Mouse (Mus musculus) heart, embryonic 15.5 days (tissue): ENCODE data around the gene Psmd6. TPM values are rescaled to one million over a fixed set of nuclear protein-coding genes. Genes with fewer than 3 reads are reported as not detected.

Experiments
- ATAC-seq: fragments of 200-750 bp; cut with Nextera tagmentation; replicated peaks from 2 replicates; pipeline ENCODE4 v1.8.0; 2017; ENCODE audit warnings: low read depth, moderate TSS enrichment; ENCODE audit not compliant: insufficient number of reproducible peaks, insufficient read depth, low FRiP score
- H3K27ac ChIP-seq: fragments of 300-500 bp; sonication (generic); 2 replicates; pipeline ENCODE4 v1.5.1; 2015; ENCODE audit warnings: mild to moderate bottlenecking, inconsistent platforms
- H3K27me3 ChIP-seq: fragments of 300-500 bp; sonication (generic); 2 replicates; pipeline ENCODE4 v1.6.1; 2015; ENCODE audit warnings: inconsistent platforms
- H3K36me3 ChIP-seq: fragments of 300-500 bp; sonication (generic); 2 replicates; pipeline ENCODE4 v1.6.1; 2015; ENCODE audit warnings: mild to moderate bottlenecking, inconsistent platforms
- H3K4me1 ChIP-seq: fragments of 300-500 bp; sonication (generic); replicated peaks from 2 replicates; pipeline ENCODE4 v1.6.1; 2015; ENCODE audit warnings: inconsistent platforms
- H3K4me2 ChIP-seq: fragments of 300-500 bp; sonication (generic); 2 replicates; pipeline ENCODE4 v1.6.1; 2015; ENCODE audit warnings: inconsistent platforms, mild to moderate bottlenecking, moderate library complexity
- H3K4me3 ChIP-seq: fragments of 300-500 bp; sonication (generic); 2 replicates; pipeline ENCODE4 v1.5.1; 2015; ENCODE audit warnings: mild to moderate bottlenecking, inconsistent platforms
- H3K9ac ChIP-seq: fragments of 300-500 bp; sonication (generic); 2 replicates; pipeline ENCODE4 v1.6.1; 2015; ENCODE audit warnings: mild to moderate bottlenecking, inconsistent platforms
- H3K9me3 ChIP-seq: fragments of 300-500 bp; sonication (generic); replicated peaks from 2 replicates; pipeline ENCODE4 v1.6.1; 2016; ENCODE audit warnings: inconsistent platforms
- WGBS: fragments of 180-500 bp; shearing (Covaris S2); methylation state at CpG from one replicate; pipeline ENCODE4 v1.1.7; 2015; ENCODE audit warnings: mixed read lengths; 5-methylcytosine and 5-hydroxymethylcytosine counted together
- polyA plus RNA-seq: library from polyadenylated mRNA; unstranded; fragments of >200 nt; fragmentation: Nextera tagmentation; extraction: Ambion mirVana; gene quantifications from 2 replicates; pipeline ENCODE4 v1.2.1, GENCODE M21; 2015

Psmd6 gene
- polyA plus RNA-seq, 1 experiment from 2014 or later, result 165 TPM

- H3K9me3 ChIP-seq, result no peaks in the 10 kb centered on the region
- no peak overlapping the region for H3K27ac ChIP-seq
- H3K4me3 ChIP-seq, result no peak overlapping the region
- no peak for ATAC-seq
- peaks cover 15% of the 10 kb centered on the region for H3K36me3 ChIP-seq
- WGBS, result 80% methylated on average over 4 of the region's 4 CpGs
- H3K4me1 ChIP-seq, result peaks cover 13% of the 10 kb centered on the region
- H3K9ac ChIP-seq, result no peak overlapping the region
- no peak overlapping the region for H3K4me2 ChIP-seq
- H3K27me3 ChIP-seq, result no peaks in the 10 kb centered on the region
Observed at GRCm38 (mm10) chr14:14086711-14087263, 34.0 kb downstream of the Psmd6 start.

GRCm38 (mm10) chr14:14083811-14084210, 37.0 kb downstream of the Psmd6 start:
- no peak for ATAC-seq
- Histone ChIP-seq H3K27me3 (no peaks in the 10 kb centered on the region), H3K27ac (no peak overlapping the region), H3K9me3 (no peaks in the 10 kb centered on the region), H3K36me3 (no peaks in the 10 kb centered on the region), H3K4me1 (peaks cover 13% of the 10 kb centered on the region), H3K9ac (no peak overlapping the region), H3K4me3 (no peak overlapping the region), H3K4me2 (no peak overlapping the region)
- 95% methylated on average over 8 of the region's 8 CpGs for WGBS

DNA sequence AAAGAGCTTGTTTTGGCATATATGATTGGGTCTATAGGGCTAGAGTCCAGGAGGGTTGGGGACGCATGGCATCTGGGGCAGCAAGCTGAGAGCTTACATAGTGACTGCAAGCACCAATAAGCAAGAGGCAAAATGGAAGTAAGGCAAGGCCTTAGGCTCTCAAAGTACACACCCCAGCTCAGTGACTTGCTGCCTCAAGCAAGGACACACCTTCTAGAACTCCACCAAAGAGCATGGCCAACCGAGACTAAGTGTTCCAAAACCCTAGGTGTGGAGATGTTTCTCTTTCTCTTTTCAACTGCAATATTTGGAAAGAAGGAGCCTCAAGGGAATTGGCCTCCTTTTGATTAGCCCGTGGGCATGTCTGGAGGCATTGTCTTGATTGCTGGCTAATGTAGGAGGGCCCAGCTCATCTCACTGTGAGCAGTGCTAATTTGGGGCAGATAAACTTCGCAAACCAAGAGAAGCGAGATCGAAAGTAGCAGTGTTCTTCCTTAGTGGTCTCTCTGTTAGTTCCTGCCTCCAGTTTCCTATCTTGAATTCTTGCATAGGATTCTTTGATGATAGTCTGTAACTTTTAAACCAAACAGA, 40.1 kb downstream of the Psmd6 start:
- Histone ChIP-seq H3K4me3 (no peak overlapping the region), H3K27me3 (no peaks in the 10 kb centered on the region), H3K36me3 (peaks cover 3% of the 10 kb centered on the region; the same call in 1 of the 2 replicates), H3K4me2 (no peak overlapping the region), H3K4me1 (no peaks in the 10 kb centered on the region), H3K27ac (no peak overlapping the region), H3K9ac (no peak overlapping the region), H3K9me3 (no peaks in the 10 kb centered on the region)
- no peak for ATAC-seq
- 89% methylated on average over 6 of the region's 6 CpGs for WGBS

DNA sequence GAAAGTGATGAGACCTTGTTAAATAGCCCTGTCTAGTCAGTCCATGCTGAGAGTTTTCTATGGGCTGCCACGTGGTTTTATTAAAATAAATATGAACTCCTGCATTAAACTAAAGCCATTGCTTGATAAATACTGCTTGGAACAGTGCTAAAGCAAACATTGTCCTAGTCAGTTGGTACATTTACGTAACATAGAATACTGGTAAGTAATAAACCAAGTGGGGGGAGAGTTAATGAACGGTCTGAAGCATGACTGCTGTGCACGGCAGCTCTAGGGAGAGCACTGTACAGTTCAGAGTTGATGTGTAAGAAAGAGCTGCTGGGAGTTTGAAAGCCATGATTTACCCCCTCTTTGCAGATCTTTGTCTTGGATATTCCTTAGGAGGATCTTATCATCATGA, 49.3 kb downstream of the Psmd6 start:
- WGBS, result 66% methylated on average over 4 of the region's 4 CpGs

GRCm38 (mm10) chr14:14070541-14071315, 50.1 kb downstream of the Psmd6 start:
- Histone ChIP-seq H3K27ac (no peak overlapping the region), H3K4me2 (no peak overlapping the region), H3K9me3 (no peaks in the 10 kb centered on the region), H3K36me3 (no peaks in the 10 kb centered on the region), H3K27me3 (no peaks in the 10 kb centered on the region), H3K4me1 (peaks cover 20% of the 10 kb centered on the region), H3K9ac (no peak overlapping the region), H3K4me3 (no peak overlapping the region)
- WGBS, result 45% methylated on average over 6 of the region's 6 CpGs
- no peak for ATAC-seq

More for the DNA sequence above, 49.3 kb downstream of the Psmd6 start:
- H3K4me1 ChIP-seq, result peaks cover 20% of the 10 kb centered on the region
- H3K27me3 ChIP-seq, result no peaks in the 10 kb centered on the region
- no peak overlapping the region for H3K27ac ChIP-seq
- H3K9me3 ChIP-seq, result no peaks in the 10 kb centered on the region
- H3K9ac ChIP-seq, result no peak overlapping the region
- H3K4me3 ChIP-seq, result no peak overlapping the region
- H3K36me3 ChIP-seq, result no peaks in the 10 kb centered on the region
- H3K4me2 ChIP-seq, result no peak overlapping the region
- no peak for ATAC-seq

DNA sequence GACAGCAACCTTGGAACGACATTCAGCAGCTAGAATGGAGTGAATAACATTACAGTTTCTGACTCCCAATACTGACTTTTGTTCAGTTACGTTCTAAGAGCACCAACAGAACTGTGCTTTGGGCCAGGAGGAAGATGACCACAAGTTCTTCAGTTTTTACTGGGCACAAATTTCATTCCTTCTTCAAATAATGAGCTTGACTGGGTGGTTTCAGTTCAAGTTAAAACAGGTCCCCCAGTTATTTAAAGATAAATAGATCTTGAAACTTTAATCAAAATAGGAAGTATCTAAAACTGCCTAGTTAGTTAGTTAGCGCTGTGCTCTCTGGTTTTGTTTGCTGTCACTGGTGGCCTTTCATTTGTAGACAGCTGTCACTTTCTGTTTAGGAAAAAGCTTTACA, 52.2 kb downstream of the Psmd6 start:
- Histone ChIP-seq H3K9ac (no peak overlapping the region), H3K36me3 (no peaks in the 10 kb centered on the region), H3K4me3 (no peak overlapping the region), H3K4me1 (peaks cover 28% of the 10 kb centered on the region), H3K9me3 (no peaks in the 10 kb centered on the region), H3K4me2 (0 out of 2 replicates have a peak overlapping the region, but pooled peaks have one; percentile 50), H3K27ac (peak overlapping the region; percentile 67), H3K27me3 (no peaks in the 10 kb centered on the region)
- WGBS, result 50% methylated on average over 3 of the region's 3 CpGs
- ATAC-seq, result no peak

- Histone ChIP-seq H3K27ac (peak overlapping the region; percentile 67), H3K4me2 (peak overlapping the region; percentile 50), H3K36me3 (no peaks in the 10 kb centered on the region), H3K4me3 (peak overlapping the region; percentile 36), H3K27me3 (no peaks in the 10 kb centered on the region), H3K9ac (peak overlapping the region; percentile 31), H3K9me3 (no peaks in the 10 kb centered on the region), H3K4me1 (peaks cover 28% of the 10 kb centered on the region)
- ATAC-seq, result peak; percentile 71
- 13% methylated on average over 10 of the region's 10 CpGs for WGBS
Observed at GRCm38 (mm10) chr14:14067648-14068472, 52.9 kb downstream of the Psmd6 start.

DNA sequence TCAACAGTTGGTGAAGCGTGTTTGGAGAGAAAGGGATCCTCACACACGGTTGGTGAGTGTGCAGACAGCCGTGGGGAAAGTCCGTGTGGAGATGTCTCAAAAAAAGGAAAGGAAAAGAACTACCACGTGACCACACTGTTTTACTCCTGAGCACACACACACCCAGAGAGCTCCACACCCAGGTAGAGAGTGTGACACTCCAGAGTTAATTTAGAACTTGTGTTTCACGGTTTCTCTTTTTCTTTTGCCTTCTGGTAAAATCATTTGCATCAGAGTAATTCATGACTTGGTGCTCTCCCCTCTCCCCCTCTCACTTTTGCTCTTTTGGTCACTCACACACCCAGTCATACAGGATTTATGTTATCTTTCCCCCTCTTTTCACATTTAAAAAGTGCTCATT, 54.5 kb downstream of the Psmd6 start:
- Histone ChIP-seq H3K36me3 (no peaks in the 10 kb centered on the region), H3K4me3 (no peak overlapping the region), H3K27ac (no peak overlapping the region), H3K9ac (no peak overlapping the region), H3K9me3 (no peaks in the 10 kb centered on the region), H3K4me2 (no peak overlapping the region), H3K4me1 (peaks cover 28% of the 10 kb centered on the region), H3K27me3 (no peaks in the 10 kb centered on the region)
- 78% methylated on average over 6 of the region's 6 CpGs for WGBS
- no peak for ATAC-seq

GRCm38 (mm10) chr14:14065142-14065498, 55.7 kb downstream of the Psmd6 start:
- Histone ChIP-seq H3K9ac (no peak overlapping the region), H3K27ac (no peak overlapping the region), H3K4me1 (peaks cover 22% of the 10 kb centered on the region), H3K27me3 (no peaks in the 10 kb centered on the region), H3K4me2 (no peak overlapping the region), H3K36me3 (no peaks in the 10 kb centered on the region), H3K4me3 (no peak overlapping the region), H3K9me3 (no peaks in the 10 kb centered on the region)
- no peak for ATAC-seq
- WGBS, result 67% methylated on average over 4 of the region's 4 CpGs

GRCm38 (mm10) chr14:14064486-14065141, 56.2 kb downstream of the Psmd6 start:
- Histone ChIP-seq H3K27ac (no peak overlapping the region), H3K36me3 (no peaks in the 10 kb centered on the region), H3K27me3 (no peaks in the 10 kb centered on the region), H3K4me2 (no peak overlapping the region), H3K9me3 (no peaks in the 10 kb centered on the region), H3K4me1 (peaks cover 22% of the 10 kb centered on the region), H3K9ac (no peak overlapping the region), H3K4me3 (no peak overlapping the region)
- WGBS, result 34% methylated on average over 5 of the region's 5 CpGs
- ATAC-seq, result no peak

DNA sequence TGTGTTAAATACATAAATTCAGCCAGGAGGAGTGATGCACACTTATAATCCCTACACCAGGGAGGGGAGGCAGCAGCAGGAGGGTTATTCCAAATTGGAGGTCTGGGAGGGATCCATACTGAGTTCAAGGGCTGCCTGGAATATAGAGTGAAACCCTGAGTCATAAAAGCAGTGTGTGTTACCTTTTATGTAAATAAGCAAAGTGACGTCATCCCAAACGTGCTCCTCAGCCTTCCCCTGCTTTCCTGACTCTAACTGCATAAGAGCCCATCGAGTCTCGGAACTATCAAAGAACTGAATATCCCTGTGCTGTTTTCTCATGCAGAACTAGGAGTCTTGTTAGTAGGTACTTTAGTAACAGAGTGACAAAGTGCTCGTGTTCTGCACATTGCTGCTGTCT, 57.4 kb downstream of the Psmd6 start:
- Histone ChIP-seq H3K27me3 (no peaks in the 10 kb centered on the region), H3K4me3 (no peak overlapping the region), H3K9ac (no peak overlapping the region), H3K36me3 (0 out of 2 replicates have a peak, but pooled peaks cover 2% of the 10 kb centered on the region), H3K27ac (no peak overlapping the region), H3K4me2 (no peak overlapping the region), H3K9me3 (no peaks in the 10 kb centered on the region), H3K4me1 (peaks cover 15% of the 10 kb centered on the region)
- no peak for ATAC-seq
- WGBS, result 73% methylated on average over 5 of the region's 5 CpGs
